In genomic region chr11:115188539-115189231, GRCm38 (mm10) we compare ENCODE assay signal across 8 mouse cellular contexts. TPM values are rescaled to one million over a fixed set of nuclear protein-coding genes. Genes with fewer than 3 reads are reported as not detected.
DNase-seq lines count a peak whose midpoint lies in the region; ATAC-seq and TF ChIP-seq lines count a peak whose summit lies in the region.
"Had no signal": no experiment of that assay in that cellular context is flagged by ENCODE, and none has a peak within 500 bp of the region (broad histone marks: within the 10 kb centered on the region; RNA-seq: fewer than 3 reads in every experiment).

No protein-coding gene starts in this region.

- no peak for ATAC-seq in lung, embryonic 14.5 days (ENCODE audit: insufficient read depth)
- ATAC-seq in limb, embryonic 13.5 days (ENCODE audit: low FRiP score, low read depth): no peak
- no peak for ATAC-seq in neural tube, embryonic 13.5 days (ENCODE audit: low read depth)

- 0 out of 2 replicates have a peak, but pooled peaks cover 4% of the 10 kb centered on the region for H3K4me1 ChIP-seq in lung, embryonic 14.5 days (ENCODE audit: insufficient read depth)
- H3K4me1 ChIP-seq in limb, embryonic 13.5 days: peaks cover 16% of the 10 kb centered on the region
- H3K4me1 ChIP-seq in neural tube, embryonic 13.5 days (replicated peaks): peaks cover 21% of the 10 kb centered on the region

- no peaks in the 10 kb centered on the region for H3K9me3 ChIP-seq in lung, embryonic 14.5 days (ENCODE audit: low read depth, low read length)
- no peaks in the 10 kb centered on the region for H3K9me3 ChIP-seq in limb, embryonic 13.5 days
- H3K9me3 ChIP-seq in neural tube, embryonic 13.5 days: no peaks in the 10 kb centered on the region

- WGBS in lung, embryonic 14.5 days: 80% methylated on average over 13 of the region's 13 CpGs
- WGBS in limb, embryonic 13.5 days: 88% methylated on average over 13 of the region's 13 CpGs
- 90% methylated on average over 13 of the region's 13 CpGs for WGBS in neural tube, embryonic 13.5 days

- DNase-seq in lung, embryonic 14.5 days: no peak
- no peak for DNase-seq in lung, postnatal 25 days (ENCODE audit: low spot score)
- peak; percentile 51 for DNase-seq in NIH3T3 (ENCODE audit: low read depth)
- DNase-seq in right cerebral cortex, postnatal 25 days: no peak
- DNase-seq in layer of hippocampus, postnatal 36 days: no peak
- DNase-seq: gastrocnemius, postnatal 10 days had no signal

- H3K4me3 ChIP-seq in lung, embryonic 14.5 days (ENCODE audit: low read depth, low read length): 0 out of 2 replicates have a peak overlapping the region, but pooled peaks have one; percentile 60
- no peak overlapping the region for H3K4me3 ChIP-seq in limb, embryonic 13.5 days
- H3K4me3 ChIP-seq in neural tube, embryonic 13.5 days: no peak overlapping the region

- peak overlapping the region; percentile 91 for H3K4me2 ChIP-seq in lung, embryonic 14.5 days
- peak overlapping the region; percentile 87; the same call in 1 of the 2 replicates for H3K4me2 ChIP-seq in limb, embryonic 13.5 days (replicated peaks)
- H3K4me2 ChIP-seq in neural tube, embryonic 13.5 days: peak overlapping the region; percentile 92

- H3K36me3 ChIP-seq in lung, embryonic 14.5 days (ENCODE audit: insufficient read depth): no peaks in the 10 kb centered on the region
- H3K36me3 ChIP-seq in limb, embryonic 13.5 days: peaks cover 22% of the 10 kb centered on the region
- H3K36me3 ChIP-seq in neural tube, embryonic 13.5 days: peaks cover 16% of the 10 kb centered on the region; the same call in 1 of the 2 replicates

- H3K27me3 ChIP-seq in lung, embryonic 14.5 days (ENCODE audit: insufficient read depth, low read length): no peaks in the 10 kb centered on the region
- no peaks in the 10 kb centered on the region for H3K27me3 ChIP-seq in limb, embryonic 13.5 days
- no peaks in the 10 kb centered on the region for H3K27me3 ChIP-seq in neural tube, embryonic 13.5 days

- no peak overlapping the region for H3K27ac ChIP-seq in lung, embryonic 14.5 days (ENCODE audit: low read depth)
- H3K27ac ChIP-seq in limb, embryonic 13.5 days: no peak overlapping the region
- H3K27ac ChIP-seq in neural tube, embryonic 13.5 days (replicated peaks): no peak overlapping the region

- TF ChIP-seq CTCF in lung, embryonic 14.5 days (IDR thresholded peaks at IDR 0.05; ENCODE audit: low read depth): no peak

- no peak overlapping the region for H3K9ac ChIP-seq in lung, embryonic 14.5 days
- no peak overlapping the region for H3K9ac ChIP-seq in limb, embryonic 13.5 days
- H3K9ac ChIP-seq in neural tube, embryonic 13.5 days: no peak overlapping the region

RNA-seq across cellular contexts. Expression of gene Nat9, which starts 1.0 kb away (rescaled TPM):
- 17.9 and 18.7 TPM in 2 replicates for polyA plus RNA-seq in lung, embryonic 14.5 days (2014; fragmentation: Nextera tagmentation; extraction: Ambion mirVana)
- 25.7 and 26.2 TPM in 2 replicates for polyA plus RNA-seq in limb, embryonic 13.5 days (2015; fragmentation: Nextera tagmentation; extraction: Ambion mirVana)
- 16.3 and 24.1 TPM in 2 replicates for polyA plus RNA-seq in neural tube, embryonic 13.5 days (2015; fragmentation: Nextera tagmentation; extraction: Ambion mirVana)
- total RNA-seq in layer of hippocampus, postnatal 36 days (2021): 10 to 100 TPM; 21.7 to 24.1 TPM

RNA-seq across cellular contexts. Expression of gene Tmem104, which starts 1.4 kb away (rescaled TPM):
- 11.4 and 14.3 TPM in 2 replicates for polyA plus RNA-seq in lung, embryonic 14.5 days (2014; fragmentation: Nextera tagmentation; extraction: Ambion mirVana)
- 10.9 and 11.4 TPM in 2 replicates for polyA plus RNA-seq in limb, embryonic 13.5 days (2015; fragmentation: Nextera tagmentation; extraction: Ambion mirVana)
- polyA plus RNA-seq in neural tube, embryonic 13.5 days (2015; fragmentation: Nextera tagmentation; extraction: Ambion mirVana): 11.6 and 11.8 TPM in 2 replicates
- 10 to 100 TPM; 16.7 to 19.1 TPM for total RNA-seq in layer of hippocampus, postnatal 36 days (2021)

RNA-seq across cellular contexts. Expression of gene Slc9a3r1, which starts 25.5 kb away (rescaled TPM):
- 52.3 and 52.6 TPM in 2 replicates for polyA plus RNA-seq in lung, embryonic 14.5 days (2014; fragmentation: Nextera tagmentation; extraction: Ambion mirVana)
- polyA plus RNA-seq in limb, embryonic 13.5 days (2015; fragmentation: Nextera tagmentation; extraction: Ambion mirVana): 20.6 and 23.4 TPM in 2 replicates
- 50.6 and 58.1 TPM in 2 replicates for polyA plus RNA-seq in neural tube, embryonic 13.5 days (2015; fragmentation: Nextera tagmentation; extraction: Ambion mirVana)
- total RNA-seq in layer of hippocampus, postnatal 36 days (2021): 10 to 100 TPM; 72.1 to 73.7 TPM

RNA-seq across cellular contexts. Expression of gene Cd300lf, which starts 54.9 kb away (rescaled TPM):
- 0.91 and 1.1 TPM in 2 replicates for polyA plus RNA-seq in lung, embryonic 14.5 days (2014; fragmentation: Nextera tagmentation; extraction: Ambion mirVana)
- 0.09 TPM in 1 of 2 replicates, not detected in the other for polyA plus RNA-seq in limb, embryonic 13.5 days (2015; fragmentation: Nextera tagmentation; extraction: Ambion mirVana)
- polyA plus RNA-seq in neural tube, embryonic 13.5 days (2015; fragmentation: Nextera tagmentation; extraction: Ambion mirVana): 0.14 TPM in 1 of 2 replicates, not detected in the other
- under 1 TPM; 0.22 to 0.58 TPM for total RNA-seq in layer of hippocampus, postnatal 36 days (2021)
